Mouse (Mus musculus) adrenal gland, postnatal 14 days (tissue): ENCODE results near the gene Olfr649. TPM values are rescaled to one million over a fixed set of nuclear protein-coding genes. Genes with fewer than 3 reads are reported as not detected.

Experiments used
- total RNA-seq: library from RNA; stranded (reverse); gene quantifications from 2 replicates; pipeline ENCODE4 v1.2.3, GENCODE M21; 2021

Olfr649 gene
- total RNA-seq, 1 experiment from 2014 or later: not detected

Other genes with a start within 250 kb of the Olfr649 start
- gene Olfr635, start 224.8 kb downstream of the Olfr649 start, total RNA-seq: not detected in 2 replicates
- gene Olfr638, start 197.2 kb downstream of the Olfr649 start, total RNA-seq: not detected in 2 replicates
- gene Olfr639, start 178.7 kb downstream of the Olfr649 start, total RNA-seq: not detected in 2 replicates
- gene Olfr640, start 170.4 kb downstream of the Olfr649 start, total RNA-seq: not detected in 2 replicates
- gene Olfr641, start 160.5 kb downstream of the Olfr649 start, total RNA-seq: not detected in 2 replicates
- not detected in 2 replicates for gene Olfr642, start 143.3 kb downstream of the Olfr649 start, total RNA-seq
- gene 4930516K23Rik, start 134.5 kb downstream of the Olfr649 start, total RNA-seq: not detected in 2 replicates
- not detected in 2 replicates for gene Olfr644, start 124.1 kb downstream of the Olfr649 start, total RNA-seq
- gene Olfr645, start 110.5 kb downstream of the Olfr649 start, total RNA-seq: not detected in 2 replicates
- gene Olfr646, start 91.1 kb downstream of the Olfr649 start, total RNA-seq: not detected in 2 replicates
- gene Ubqln5, start 66.2 kb downstream of the Olfr649 start, total RNA-seq: not detected in 2 replicates
- not detected in 2 replicates for gene Olfr643, start 58.6 kb downstream of the Olfr649 start, total RNA-seq
- gene Ubqln3, start 52.7 kb downstream of the Olfr649 start, total RNA-seq: not detected in 2 replicates
- gene Ubqlnl, start 45.4 kb downstream of the Olfr649 start, total RNA-seq: not detected in 2 replicates
- not detected in 2 replicates for gene Olfm5, start 31.2 kb downstream of the Olfr649 start, total RNA-seq
- gene Olfr648, start 12.6 kb downstream of the Olfr649 start, total RNA-seq: not detected in 2 replicates
- 0.30 and 0.74 TPM in 2 replicates for gene Trim6, start 22.8 kb upstream of the Olfr649 start, total RNA-seq
- gene Trim34a, start 48.5 kb upstream of the Olfr649 start, total RNA-seq: 5.9 and 7.7 TPM in 2 replicates
- 3.0 and 6.9 TPM in 2 replicates for gene Trim5, start 92.1 kb upstream of the Olfr649 start, total RNA-seq
- gene Trim12a, start 119.5 kb upstream of the Olfr649 start, total RNA-seq: 8.1 and 17.0 TPM in 2 replicates
- gene Trim34b, start 133.5 kb upstream of the Olfr649 start, total RNA-seq: 0.38 and 0.52 TPM in 2 replicates
- gene Trim12c, start 157.4 kb upstream of the Olfr649 start, total RNA-seq: 8.4 and 11.6 TPM in 2 replicates
- 0.53 TPM in 1 of 2 replicates, not detected in the other for gene Trim30b, start 173.9 kb upstream of the Olfr649 start, total RNA-seq
- gene Trim30c, start 204.9 kb upstream of the Olfr649 start, total RNA-seq: 0.23 TPM in 1 of 2 replicates, not detected in the other